Comparison of ENCODE assay signal across 10 mouse cellular contexts in the genomic region with DNA sequence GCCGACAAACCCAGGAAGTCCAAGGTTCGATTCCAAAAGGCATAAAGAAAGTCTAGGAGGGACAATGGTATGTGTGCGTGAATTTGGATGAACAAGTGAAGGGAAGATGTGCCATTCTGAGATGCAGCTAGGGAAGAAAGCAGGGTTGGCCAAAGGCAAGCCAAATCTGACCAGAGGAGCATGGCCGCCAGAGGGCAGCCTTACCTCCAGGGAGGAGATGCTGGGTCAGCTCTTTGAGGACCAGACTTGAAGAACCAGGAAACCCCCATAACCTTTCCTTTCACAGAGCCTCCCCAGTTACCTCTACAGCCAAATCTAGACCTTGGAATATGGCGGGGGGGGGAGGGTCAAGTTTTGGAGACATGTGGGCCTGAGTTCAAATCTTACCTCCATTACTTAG.
A peak's percentile ranks its signal among the peaks of the same experiment; 100 is the strongest.
DNase-seq lines count a peak whose midpoint lies in the region; ATAC-seq and TF ChIP-seq lines count a peak whose summit lies in the region.
"Had no signal": no experiment of that assay in that cellular context is flagged by ENCODE, and none has a peak within 500 bp of the region (broad histone marks: within the 10 kb centered on the region; RNA-seq: fewer than 3 reads in every experiment).

No protein-coding gene starts in this region.

- DNase-seq in gastrocnemius, adult 2 months = peak; percentile 43
- no peak for DNase-seq in gastrocnemius, adult 8-10 months (ENCODE audit: low spot score in 2 of 2)
- DNase-seq in ovary, postnatal 36 days (ENCODE audit: low spot score) = peak; percentile 54
- no peak for DNase-seq in ovary, postnatal 10 days (ENCODE audit: low spot score)
- DNase-seq in brain, adult 2 months (ENCODE audit: low read depth, low spot score) = peak; percentile 66
- peak; percentile 74 for DNase-seq in hindbrain, postnatal 0 days (ENCODE audit: low spot score)
- DNase-seq in lung, postnatal 14 days = peak; percentile 62
- peak; percentile 65 for DNase-seq in thymus, postnatal 4 days

- no peak overlapping the region for H3K27ac ChIP-seq in gastrocnemius, adult 2 months
- H3K27ac ChIP-seq in hindbrain, postnatal 0 days = no peak overlapping the region
- H3K27ac ChIP-seq: hindbrain, embryonic 15.5 days had no signal

- H3K36me3 ChIP-seq in hindbrain, postnatal 0 days (ENCODE audit: insufficient read depth, low read length) = no peaks in the 10 kb centered on the region
- H3K36me3 ChIP-seq: hindbrain, embryonic 15.5 days had no signal

- peak; percentile 60 for TF ChIP-seq CTCF in gastrocnemius, adult 2 months (IDR thresholded peaks at IDR 0.05)
- TF ChIP-seq CTCF in hindbrain, postnatal 0 days (IDR thresholded peaks at IDR 0.05; ENCODE audit: low read depth) = peak; percentile 78

- WGBS in hindbrain, postnatal 0 days = 44% methylated on average over 5 of the region's 5 CpGs

- H3K4me3 ChIP-seq in gastrocnemius, adult 2 months = no peak overlapping the region
- H3K4me3 ChIP-seq in hindbrain, postnatal 0 days (ENCODE audit: low read length) = no peak overlapping the region
- H3K4me3 ChIP-seq: hindbrain, embryonic 15.5 days; myocyte had no signal

- no peak for ATAC-seq in hindbrain, postnatal 0 days

- H3K4me2 ChIP-seq in hindbrain, postnatal 0 days (ENCODE audit: low read depth, low read length) = no peak overlapping the region
- H3K4me2 ChIP-seq: hindbrain, embryonic 15.5 days had no signal

- H3K9ac ChIP-seq in hindbrain, postnatal 0 days (replicated peaks; ENCODE audit: low read length) = no peak overlapping the region
- H3K9ac ChIP-seq: hindbrain, embryonic 15.5 days had no signal

- no peaks in the 10 kb centered on the region; the same call in 1 of the 2 replicates for H3K27me3 ChIP-seq in hindbrain, postnatal 0 days (ENCODE audit: insufficient read depth, low read length)

- no peaks in the 10 kb centered on the region for H3K9me3 ChIP-seq in hindbrain, postnatal 0 days (ENCODE audit: low read length)
- H3K9me3 ChIP-seq: hindbrain, embryonic 15.5 days had no signal

- H3K4me1 ChIP-seq in hindbrain, postnatal 0 days (ENCODE audit: insufficient read depth, low read length) = no peaks in the 10 kb centered on the region
- H3K4me1 ChIP-seq: hindbrain, embryonic 15.5 days had no signal

- intact Hi-C loops in gastrocnemius, adult 2 months (cut with DNase I) = no loop called here

Comparison
In these comparisons a context has a peak if more than half of its experiments do, and no peak if none do; other contexts are left out.
1. DNase-seq: peak in gastrocnemius, adult 2 months (single experiment), ovary, postnatal 36 days (single experiment), brain, adult 2 months (single experiment), hindbrain, postnatal 0 days (single experiment), lung, postnatal 14 days (single experiment) and thymus, postnatal 4 days (single experiment); none in gastrocnemius, adult 8-10 months (0 of 2) and ovary, postnatal 10 days (single experiment).